Mouse (Mus musculus) lung, postnatal 25 days (tissue): Measurements from ENCODE around the gene Gm43064.
"Not testable (repeated sequence)": the region's sequence is repeated elsewhere in the genome, so short reads cannot be mapped to it uniquely, and the experiment has no call there.

Experiments used
- DNase-seq: peaks from one replicate; pipeline ENCODE4 v3.0.0; 2022; ENCODE audit warnings: low spot score

Gm43064 gene

DNA sequence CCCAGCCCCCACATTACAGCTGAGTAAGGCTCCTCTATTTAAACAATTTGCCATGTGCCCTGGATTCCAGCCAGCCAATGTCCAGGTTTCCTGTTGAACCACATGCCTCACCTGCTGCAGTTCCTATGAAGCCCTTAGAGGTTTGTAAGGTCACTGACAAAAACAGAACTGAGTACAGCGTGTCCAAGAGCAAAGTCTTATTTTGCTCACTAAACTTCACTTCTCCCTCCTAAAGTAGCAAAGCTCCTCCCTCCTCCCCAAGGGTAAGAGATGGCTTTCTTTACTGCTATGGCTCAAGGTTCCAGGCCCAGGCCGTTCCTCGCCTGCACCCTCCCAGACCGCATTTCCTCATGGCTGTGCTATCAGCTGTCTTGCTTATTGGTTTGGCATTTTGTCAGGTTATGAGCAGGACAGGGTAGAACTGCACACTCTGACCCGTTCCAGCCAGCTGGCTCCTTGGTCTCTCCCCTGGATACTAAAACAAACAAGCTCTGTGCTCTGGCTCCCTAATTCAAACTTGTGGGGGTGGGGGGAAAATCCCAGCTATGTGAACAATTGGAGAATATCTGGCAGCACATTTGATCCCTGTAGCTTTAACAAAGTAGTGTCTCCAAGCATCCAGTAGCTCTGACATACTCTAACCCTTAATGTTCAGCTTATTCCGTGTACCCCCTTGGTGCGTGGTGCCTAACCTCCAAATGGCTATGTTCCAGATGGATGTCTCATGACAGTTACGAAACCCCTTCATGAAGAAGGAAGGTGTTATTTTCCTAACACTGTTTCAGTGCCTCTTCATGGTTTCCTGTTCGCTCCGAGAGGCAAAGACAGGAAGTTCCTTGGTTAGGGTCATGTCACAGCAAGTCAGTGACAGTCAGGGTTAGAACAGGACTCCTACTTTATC lies 7.5 kb upstream of the Gm43064 start:
- peak; percentile 94 for DNase-seq

DNA sequence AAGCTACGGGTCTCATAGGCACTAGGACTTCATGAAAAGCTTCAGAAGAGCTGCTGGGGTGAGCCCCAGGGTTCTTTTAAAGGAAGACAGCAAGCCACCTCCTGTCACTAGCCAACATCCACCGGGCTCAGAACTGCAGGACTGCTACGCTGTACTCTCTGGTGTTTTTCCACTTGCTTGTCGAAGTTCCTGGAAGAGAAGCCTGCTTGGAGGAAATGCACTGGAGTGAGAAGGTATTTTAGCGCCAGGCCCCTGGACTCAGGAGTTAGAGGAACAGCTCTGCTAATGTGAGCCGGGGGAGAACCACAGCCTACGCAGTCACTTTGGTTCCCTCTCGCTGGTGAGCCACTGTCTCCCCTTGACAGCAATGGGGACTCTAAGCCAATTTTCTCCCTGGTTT lies 6.5 kb upstream of the Gm43064 start:
- DNase-seq = no peak

DNA sequence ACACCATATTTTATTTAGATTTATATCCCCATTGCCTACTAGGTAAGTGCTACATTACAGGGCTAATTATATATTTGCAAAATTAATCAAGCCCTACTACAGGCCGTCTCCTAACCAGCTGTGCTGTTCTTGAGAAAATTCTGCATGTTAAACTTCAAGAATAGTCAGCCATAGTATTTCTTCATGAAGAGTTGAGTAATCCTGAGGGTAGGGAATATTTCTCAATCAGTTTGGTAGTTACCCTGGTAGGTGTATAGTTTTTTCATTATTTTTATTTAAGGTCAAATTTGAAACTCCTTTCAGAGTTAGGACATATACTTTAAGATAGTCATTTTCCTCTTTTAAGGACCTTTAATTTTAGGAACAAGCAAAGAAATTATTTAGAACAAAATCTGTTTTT lies 3.7 kb upstream of the Gm43064 start:
- no peak for DNase-seq

DNA sequence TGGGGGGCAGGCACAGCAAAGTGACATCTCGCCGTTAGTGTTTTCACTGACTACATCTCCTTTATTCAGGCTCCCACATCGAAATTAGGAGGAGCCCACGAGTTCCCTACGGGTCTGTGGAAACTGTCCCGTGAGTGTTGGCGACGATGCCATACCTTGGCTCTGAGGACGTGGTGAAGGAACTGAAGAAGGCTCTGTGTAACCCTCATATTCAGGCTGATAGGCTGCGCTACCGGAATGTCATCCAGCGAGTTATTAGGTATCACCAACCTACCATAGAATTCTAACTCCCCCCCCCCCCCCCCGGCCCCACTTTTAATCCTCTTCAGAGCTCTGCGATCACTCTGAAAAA lies 402 bp downstream of the Gm43064 start:
- no peak for DNase-seq

DNA sequence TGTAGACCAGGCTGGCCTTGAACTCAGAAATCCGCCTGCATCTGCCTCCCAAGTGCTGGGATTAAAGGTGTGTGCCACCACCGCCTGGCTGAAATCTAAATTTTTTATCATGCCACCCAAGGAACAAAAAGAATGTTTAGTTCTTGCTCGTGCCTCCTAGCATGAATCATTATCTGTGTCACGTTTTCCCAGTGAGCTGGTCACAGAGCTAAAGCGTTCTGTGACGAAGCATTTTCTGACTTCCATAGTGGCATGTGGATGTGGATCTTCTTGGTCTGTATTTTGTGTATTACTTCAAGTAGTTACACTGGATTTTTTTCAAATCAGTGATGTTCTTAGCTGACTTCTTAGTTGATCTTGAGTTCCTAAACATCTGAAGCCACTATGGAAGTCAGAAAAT lies 1.6 kb downstream of the Gm43064 start:
- no peak for DNase-seq

DNA sequence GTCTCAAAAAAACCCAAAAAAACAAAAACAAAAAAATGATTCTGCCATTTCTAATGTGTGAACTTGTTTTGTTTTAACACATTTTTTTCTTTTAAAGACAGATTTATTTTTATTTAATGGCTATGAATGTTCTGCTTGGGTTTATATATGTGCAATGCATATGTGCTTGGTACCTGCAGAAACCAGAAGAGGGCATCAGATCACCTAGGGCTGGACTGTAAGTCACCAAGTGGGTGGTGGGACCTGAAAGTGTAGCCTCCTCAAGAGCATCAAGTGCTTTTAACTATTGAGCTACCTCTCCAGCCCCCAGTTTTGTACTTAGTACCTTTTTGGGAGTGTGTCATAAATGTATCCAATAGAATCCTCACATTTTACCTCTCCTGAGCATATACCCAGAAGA lies 18.2 kb downstream of the Gm43064 start:
- no peak for DNase-seq

DNA sequence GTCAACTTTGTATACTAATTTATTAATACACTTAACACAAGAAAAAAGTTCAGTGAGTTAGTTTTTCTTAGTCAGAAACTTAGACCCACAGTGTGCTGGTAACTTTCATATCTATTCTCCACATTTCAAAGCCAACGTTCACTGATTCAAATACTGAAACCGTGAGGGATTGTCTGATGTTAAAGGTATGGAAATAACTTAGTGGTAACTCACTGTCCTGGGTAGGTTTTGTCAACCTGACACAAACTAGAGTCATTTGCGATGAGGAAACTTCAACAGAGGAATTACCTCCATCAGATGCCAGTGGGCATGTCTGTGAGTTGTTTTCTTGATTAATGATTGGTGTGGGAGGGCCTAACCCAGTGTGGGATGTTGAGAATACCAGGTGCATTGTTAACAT lies 19.7 kb downstream of the Gm43064 start:
- no peak for DNase-seq

DNA sequence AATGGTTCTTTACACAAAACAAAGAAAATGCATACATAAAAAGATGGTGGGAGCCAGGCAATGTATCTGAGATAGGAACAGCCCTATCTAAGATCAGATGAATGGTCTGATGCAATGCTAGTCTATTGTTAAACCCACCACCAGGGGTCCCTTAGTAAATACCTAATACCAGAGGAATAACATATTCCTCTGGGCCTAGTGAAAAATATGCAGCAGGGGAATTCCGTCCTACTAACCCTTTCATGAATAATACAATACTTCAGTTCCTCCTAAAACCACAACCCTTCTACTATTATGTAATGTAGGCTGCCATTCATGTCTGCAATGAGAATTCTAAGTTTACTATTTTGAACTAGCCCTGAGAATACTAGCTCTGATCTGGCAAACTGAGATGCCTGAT lies 21.3 kb downstream of the Gm43064 start:
- DNase-seq = not testable (repeated sequence)

DNA sequence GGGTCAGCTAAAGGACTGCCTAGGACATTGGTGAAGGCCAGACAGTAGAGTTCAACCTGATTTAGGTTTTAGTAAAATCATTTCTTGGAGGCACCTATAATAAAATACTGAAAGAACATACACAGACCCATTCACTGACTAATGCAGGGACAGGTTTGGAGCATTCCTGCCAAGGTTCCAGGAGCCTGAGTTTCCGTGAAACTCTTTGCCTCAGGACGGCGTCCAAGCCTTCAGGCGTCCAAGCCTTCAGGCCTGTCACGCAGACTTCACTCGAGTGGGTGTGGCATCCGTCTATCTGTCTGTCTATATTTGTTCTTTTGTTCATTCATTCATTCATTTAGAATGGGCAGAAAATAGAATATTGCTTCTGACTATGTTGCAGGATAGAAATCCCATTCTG lies 21.8 kb downstream of the Gm43064 start:
- DNase-seq = no peak

DNA sequence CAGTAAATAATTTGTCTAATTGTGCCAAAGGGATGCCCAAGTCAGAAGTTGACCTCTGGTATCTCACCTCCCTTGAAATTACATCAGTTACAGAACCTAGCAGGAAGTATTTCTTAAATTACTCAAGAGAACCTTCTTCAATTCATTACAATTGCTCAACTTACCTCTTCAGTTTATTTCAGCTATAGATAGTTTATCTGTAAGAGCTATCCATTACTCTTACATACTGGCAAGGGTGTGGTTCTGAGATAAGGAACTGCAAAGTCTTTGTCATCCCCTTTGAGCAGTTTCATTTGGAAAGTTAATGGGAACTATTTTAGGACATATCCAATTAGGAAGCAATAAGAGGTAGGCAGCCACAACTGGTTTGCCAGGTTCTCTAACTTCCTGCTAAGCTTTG lies 23.1 kb downstream of the Gm43064 start, which contains the start of gene Bcl2l15:
Gene Bcl2l15, plus strand, starts transcription at position 176 of the 400 bp plus-strand sequence.
- no peak for DNase-seq

DNA sequence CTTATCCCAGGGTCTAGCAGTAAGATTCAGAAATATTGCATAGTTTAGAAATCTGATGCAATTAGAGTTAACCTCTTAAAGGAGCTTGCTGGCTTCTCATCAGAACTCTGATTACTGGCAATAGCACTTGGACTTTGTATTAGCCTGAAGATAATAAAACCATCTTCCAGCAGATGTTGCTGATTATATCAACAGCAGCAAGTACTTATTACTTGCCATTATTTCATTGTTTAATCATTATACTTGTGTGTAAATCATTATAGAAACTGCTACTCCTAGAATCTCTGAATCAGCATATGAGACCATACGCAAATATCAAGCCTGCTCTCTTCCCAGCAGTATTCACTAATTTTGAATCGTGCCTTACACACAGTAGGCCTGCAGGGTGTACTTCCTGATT lies 24.6 kb downstream of the Gm43064 start:
- DNase-seq = no peak

DNA sequence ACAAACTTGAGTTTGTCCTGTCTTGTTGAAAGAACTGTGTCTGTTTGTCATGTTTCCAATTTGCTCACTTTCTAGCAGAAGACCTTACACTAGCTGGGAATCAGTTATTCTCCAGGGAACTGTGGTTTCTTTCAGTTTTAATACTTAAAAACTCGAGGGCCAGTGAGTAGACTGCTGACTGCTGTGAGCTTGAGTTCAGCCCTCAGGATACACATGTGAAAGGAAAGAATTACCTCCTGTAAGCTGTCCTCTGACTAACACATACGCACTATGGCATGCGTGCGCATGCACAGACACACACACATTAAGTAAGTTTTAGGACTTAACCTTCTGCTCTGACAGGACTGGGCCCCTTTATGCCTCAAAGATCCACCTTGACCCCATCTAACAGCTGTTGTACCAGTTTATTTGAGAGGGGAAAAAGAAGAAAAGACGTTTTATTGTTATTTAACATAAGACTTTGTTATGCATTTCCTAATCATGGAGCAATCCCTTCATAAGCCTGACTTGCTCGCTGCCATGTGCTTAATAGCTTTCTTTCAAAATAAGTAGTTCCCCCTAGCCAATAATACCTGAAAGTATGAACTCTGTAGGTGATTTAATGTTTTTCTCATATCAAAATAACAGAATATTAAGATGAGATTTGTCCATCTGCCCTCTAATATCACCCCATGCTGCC lies 26.0 kb downstream of the Gm43064 start:
- no peak for DNase-seq

DNA sequence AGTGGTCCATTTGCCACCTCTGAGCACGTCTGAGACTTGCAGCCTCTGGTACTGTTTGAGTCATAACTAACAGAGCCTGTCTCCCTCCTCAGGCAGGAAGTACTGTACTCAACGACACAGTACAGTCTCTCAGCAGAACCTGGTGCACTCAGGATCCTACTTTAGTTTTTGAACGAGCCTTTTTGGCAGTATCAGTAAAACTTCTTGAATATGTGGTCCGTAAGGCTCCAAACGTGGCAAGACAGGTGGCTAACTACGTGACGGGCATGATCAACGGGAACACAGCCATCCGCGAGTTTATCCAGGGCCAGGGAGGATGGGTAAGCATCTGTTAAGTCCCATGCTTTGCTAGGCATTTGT lies 26.6 kb downstream of the Gm43064 start:
- DNase-seq = no peak

DNA sequence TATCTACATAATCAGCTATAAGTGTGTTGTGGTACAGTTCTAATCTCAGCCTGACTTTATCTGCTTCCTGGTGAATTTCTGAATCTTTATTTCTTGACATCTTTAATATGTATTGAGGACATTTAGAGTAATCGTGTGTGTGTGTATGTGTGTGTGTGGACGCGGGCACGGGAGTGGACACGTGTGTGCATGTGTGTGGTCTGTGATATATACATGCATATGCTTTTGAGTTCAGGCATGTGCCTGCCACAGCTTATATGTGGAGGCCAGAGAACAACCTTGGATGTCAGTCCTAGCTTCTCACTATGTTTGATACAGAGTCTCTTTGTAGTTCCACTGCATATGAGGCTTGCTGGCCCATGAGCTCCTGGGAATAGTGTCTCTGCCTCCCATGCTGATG lies 27.1 kb downstream of the Gm43064 start:
- DNase-seq = no peak

DNA sequence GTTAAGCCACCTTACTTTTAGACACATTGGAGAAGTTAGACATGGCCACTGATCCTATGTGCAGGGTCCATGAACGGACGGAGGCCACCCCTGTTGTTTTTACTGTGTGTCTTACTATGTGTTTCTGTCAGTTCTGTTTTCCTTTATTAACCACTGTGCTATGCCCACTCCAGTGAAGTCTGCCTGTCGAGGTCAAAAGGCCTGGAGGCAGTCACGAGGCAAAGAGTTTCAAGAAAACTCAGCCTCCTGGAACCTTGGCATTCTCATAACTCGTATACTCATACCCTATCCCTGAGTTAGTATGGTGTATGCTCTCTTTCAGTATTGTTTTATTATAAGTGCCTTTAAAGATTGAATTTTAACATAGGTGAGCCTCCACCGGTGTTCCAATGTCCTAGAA lies 30.3 kb downstream of the Gm43064 start:
- DNase-seq = no peak

DNA sequence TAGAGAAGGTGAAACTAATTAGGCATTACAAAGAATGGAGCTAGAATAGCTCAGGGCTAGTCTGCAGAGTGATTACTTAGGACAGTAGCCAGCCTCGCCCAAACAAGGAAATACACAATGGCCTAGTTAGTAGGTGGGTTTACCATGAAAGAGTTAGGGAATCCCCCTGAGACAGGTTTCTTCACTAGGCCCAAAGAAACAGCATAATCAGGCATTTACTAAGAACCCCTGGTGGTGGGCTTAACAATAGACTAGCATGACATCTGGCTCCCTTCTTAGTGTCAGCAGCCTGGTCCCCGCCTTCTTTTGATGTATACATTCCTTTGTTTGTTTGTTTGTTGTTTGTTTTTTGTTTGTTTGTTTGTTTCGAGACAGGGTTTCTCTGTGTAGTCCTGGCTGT lies 30.8 kb downstream of the Gm43064 start:
- DNase-seq = not testable (repeated sequence)

DNA sequence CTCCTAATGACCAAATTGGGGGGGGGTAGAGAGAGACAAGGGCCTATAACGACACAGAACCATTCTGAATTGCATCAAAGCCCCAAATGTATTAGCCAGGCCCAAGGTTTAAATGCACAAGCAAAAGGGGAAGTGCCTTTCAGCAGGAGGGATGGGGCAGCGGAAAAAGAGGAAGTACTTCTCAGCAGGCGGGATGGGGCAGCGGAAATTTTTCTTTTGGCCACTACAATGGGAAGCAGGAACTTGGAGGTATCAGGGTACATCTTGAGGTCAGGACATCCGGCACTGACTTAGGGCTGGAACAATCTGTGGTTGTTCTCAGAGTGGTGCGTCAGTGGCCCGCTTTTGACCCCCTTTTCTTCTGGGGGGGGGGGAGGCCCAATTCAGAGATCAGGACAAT lies 31.6 kb downstream of the Gm43064 start:
- not testable (repeated sequence) for DNase-seq

DNA sequence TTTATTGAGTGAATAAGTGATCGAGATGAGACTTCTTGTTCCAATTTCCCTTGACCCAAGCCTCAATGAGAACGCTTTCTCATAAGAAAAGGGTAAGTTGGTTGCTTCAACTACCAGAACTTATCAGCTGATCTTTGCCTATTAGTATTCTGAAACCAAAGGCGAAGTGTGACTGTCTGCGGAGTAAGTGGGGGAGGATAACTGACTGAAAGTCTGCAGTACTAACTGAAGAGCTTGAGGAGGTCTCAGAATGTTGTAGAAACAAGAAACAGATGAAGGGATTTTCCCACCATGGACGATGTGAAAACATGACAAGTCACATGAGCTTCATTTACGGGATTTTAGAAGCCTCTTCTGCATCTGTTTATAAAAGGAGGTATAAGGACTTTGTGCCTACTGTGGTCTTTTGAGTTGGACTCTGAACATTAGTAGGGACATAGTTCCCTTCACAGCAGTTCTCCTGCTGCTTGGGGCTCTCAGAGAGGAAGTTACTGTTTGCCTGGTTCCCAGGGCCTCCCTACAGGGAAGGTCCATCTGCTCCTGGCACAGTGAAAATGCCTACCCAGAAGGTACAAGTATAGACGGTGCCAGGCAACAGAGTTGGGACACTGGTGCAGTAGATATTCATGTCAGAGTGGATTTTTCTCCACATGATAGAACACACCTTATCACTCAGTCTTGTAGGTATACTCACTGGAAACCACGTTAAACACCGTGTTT lies 41.4 kb downstream of the Gm43064 start:
- DNase-seq = no peak

DNA sequence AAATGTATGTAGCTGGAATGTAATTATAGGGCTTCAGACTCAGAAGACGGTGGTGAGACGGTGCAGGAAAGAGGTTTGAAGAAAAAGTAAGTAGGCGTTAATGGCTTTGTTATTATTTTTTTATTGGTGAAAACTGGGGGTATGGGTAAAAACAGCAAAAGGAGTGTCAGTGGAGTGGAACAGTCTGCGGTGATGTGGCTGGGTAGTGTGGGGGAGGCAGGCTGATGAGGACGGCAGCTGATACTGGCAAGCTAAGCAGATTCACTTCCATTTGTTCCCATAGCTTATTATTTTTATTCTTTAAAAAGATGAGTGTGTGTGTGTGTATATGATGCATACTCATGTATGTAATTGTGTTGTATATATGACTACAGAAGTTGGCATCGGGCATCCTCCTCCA lies 42.1 kb downstream of the Gm43064 start:
- no peak for DNase-seq

DNA sequence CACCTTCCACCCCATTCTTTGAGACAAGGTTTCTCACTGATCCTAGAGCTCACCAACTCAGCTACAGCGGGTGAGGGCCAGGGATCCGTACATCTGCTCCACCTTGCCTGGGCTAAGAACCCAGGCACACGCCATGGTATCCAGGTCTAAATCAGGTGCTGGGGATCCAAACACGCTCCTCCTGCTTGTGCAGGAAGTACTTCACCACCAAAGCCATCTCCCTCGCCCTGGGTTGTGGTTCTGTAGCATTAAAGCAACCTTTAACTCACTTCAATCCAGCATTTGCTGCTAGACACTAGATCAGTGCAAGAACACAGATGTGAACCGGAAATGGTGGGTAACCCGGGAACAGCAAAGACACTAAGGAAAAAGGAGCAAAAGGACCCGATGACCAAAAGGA lies 42.5 kb downstream of the Gm43064 start:
- no peak for DNase-seq

DNA sequence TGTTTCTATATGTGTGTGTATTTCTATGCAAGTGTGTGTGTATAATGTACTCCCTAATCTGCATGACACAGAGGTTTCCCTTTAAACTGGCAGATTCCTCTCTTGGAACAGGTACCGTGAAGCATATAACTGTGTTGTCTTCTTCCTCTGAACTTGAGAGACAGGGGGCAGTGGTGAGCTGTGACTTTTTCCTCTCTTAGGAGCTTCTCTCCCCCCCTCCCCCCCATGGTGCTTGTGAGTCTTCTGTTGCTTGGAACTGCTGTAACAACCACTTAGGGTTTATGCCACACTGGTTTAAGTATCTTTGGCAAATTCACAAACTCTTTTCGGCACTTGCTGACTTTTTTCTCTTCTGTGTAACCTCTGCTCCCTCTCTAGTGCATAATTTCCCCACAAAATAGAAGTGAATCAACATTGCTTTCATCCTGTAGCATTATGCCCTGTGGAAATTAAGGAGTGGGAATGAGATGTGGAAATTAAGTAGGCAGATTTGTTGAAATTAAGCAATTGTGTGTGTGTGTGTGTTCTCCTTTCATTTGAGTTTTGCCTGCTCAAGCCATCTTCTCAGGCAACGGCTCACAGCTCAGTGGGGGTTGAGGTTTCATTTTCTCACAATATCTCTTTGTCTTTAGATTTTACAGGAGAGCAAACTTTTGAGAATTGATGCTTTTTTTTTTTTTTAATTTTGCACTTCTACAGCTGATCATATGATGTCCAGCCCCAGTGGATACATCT lies 43.4 kb downstream of the Gm43064 start:
- peak; percentile 77 for DNase-seq

DNA sequence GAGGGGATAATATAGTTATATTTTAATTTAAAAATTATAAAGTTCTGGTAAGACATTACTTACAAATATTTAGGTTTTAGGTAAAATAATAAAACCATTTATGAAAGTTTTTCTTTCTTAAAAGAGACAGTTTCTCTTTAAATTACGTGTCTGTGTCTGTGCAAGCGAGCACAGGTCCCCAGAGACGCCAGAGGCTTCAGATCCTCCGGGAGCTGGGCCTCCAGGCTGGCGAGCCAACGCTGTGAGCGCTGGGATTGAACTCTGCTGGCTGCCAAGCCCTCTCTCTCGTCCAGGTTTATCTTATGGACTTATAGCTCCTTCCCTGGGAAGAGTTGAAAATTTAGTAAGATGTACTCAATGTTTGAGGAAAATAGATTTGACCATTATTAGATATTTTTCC lies 44.4 kb downstream of the Gm43064 start:
- no peak for DNase-seq
